Mouse (Mus musculus) adipocyte (in vitro differentiated cells): ENCODE data around the gene Olah.
A peak's percentile ranks its signal among the peaks of the same experiment; 100 is the strongest.
"Not testable (repeated sequence)": the region's sequence is repeated elsewhere in the genome, so short reads cannot be mapped to it uniquely, and the experiment has no call there.

Experiments
- DNase-seq: peaks from one replicate; pipeline ENCODE4 v3.0.0-alpha.2; 2016; ENCODE audit warnings: low spot score

Olah gene

DNA sequence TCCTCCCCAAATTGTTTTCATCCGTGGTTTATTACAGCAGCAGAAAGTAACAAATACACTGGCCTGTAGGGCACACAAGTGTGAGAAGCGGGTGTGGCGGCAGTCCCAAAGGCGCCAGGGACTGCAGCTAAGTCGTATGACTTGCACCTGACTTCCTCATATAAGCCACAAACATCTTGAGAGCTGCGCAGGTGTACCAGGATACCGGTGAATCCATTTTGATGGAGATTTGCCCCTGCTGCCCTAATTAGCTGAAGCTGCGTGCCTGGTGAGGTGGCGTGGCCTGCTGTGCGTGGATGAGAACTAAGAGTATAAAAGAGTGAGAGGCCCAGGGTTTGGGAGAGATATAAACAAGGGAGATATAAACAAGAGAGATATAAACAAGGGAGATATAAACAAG, at the start of gene Olah:
Gene Olah (minus strand): TSS at position 101 of the 400 bp plus-strand sequence.
- not testable (repeated sequence) for DNase-seq

GRCm38 (mm10) chr2:3445984-3446383, 49.0 kb upstream of the Olah start:
- no peak for DNase-seq

GRCm38 (mm10) chr2:3444206-3444605, 47.2 kb upstream of the Olah start:
- DNase-seq: no peak

DNA sequence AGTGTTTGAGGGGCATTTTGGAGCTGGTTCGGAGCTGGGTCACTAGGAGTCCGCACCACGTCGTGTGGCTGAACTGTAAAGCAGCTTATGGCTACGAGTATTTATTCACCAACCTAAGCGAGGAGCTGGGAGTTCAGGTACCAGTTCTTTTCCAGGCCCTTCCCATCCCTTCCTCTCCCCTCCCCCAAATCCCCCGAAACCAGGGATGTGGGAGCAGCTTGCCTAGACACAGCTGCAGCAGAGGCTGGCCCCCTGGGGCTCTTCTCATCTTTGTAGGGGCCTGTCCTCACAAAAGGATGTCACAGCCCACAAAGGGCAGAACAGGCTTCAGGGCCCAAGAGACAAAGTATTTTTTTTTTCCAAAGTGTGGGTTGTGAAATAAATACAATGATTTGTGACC, 40.9 kb upstream of the Olah start:
- no peak for DNase-seq

DNA sequence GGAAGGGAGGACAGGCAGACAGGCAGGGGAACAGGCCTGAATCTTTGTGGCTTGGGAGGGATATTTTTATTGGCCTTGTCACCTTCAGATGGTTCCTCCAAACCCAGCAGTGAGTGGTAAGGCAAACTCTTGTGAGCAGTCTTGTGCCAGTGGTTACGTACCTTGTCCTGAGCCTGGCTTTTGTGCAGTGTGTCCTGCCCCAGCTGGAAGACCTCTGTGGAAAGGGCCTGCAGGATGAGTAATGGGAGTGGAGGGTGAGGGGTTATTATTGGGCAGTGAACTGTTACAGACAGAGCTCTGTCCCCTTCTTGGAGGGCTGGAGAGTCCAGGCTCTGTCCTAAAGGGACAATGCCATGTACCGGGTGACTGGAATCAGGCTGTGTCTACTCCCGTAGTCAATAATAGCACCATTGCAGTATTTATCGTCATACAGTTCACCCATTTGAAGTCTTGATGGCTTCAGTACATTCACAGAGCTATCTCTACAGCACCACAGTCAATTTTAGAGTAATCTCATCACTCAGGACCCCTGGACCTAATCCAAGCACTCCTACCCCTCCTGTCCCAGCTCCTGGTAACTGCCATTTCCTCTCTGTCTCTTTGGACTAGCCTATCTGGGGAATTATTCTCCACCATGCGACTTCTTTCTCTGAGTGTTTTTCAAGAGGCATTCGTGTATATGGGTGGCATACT, 38.5 kb upstream of the Olah start:
- DNase-seq: no peak

- no peak for DNase-seq
These were observed 33.9 kb upstream of the Olah start for GRCm38 (mm10) chr2:3430956-3431355.

DNA sequence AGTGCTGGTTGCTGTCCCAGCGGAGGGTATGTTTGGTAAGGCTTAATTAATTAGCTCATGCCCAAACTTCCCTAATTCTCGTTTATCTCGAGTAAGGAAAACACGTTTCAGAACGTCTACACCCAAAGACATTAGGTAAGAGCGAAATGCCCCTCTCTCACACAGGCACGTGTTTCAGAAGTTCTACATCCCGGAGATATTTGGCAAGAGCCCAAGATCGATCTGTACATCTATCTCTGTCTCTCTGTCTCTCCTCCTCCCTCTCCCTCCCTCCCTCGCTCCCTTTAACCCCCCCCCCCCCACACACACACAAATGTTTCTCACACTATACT, 27.5 kb upstream of the Olah start:
- DNase-seq: no peak

DNA sequence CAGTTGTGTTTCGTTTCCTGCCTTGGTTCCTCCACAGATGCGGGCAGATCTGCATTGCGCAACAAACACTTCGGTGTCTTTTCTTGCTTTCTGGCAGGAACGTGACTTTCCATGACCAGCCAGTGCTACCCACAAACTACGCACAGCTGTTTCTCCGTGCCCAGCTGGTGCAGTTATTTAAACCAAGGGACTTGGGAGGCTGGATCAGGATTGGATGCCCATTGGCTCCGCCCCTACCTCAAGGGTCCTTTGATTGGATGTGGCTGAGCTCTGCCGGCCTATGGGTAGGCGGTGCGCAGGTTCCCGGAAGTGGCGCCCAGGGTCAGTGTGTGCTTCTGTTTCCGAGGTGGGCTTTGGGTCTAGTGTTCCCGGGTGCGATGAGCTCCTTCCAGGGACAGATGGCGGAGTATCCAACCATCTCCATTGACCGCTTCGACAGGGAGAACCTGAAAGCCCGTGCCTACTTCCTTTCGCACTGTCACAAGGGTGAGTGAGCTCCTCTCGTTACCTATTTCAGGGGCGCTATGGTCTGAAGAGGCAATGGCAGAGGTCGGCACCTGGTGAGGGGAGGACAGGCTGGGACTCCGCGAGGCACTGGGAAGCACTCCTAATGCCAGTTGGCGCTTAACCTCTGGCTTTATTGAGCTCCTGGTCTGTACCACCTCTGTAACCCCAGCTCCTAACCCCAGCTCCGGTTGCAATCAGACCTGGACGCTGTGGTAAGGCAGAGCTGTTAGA, 27.0 kb upstream of the Olah start, which contains the start of gene Dclre1c:
Gene Dclre1c (plus strand): TSS at position 291 of the 738 bp plus-strand sequence.
- DNase-seq: peak; percentile 93

DNA sequence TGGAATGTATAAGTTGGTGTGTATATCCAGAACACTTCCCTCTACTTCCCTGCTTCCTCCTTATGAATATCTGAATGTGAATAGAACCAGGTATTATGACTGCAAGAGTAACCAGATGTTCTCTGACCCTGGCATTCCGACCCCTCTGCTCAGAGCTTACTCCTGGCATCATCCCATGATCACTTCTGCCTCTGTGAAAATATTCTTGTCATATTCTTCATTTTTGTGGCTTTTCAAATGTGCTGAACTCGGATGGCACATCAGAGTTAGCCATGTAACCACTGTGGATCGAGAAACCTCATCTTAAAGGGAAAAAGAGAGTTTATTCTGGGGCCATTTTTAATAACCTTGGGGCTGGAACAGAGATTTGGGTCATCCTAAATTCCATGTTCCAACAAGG, 25.5 kb upstream of the Olah start, which contains the start of gene Meig1:
Gene Meig1 (minus strand): TSS at position 101 of the 400 bp plus-strand sequence.
- DNase-seq: no peak

- no peak for DNase-seq
These were observed 23.1 kb upstream of the Olah start for GRCm38 (mm10) chr2:3420157-3420556.

- peak; percentile 89 for DNase-seq
These were observed 21.9 kb upstream of the Olah start for GRCm38 (mm10) chr2:3418883-3419431.

DNA sequence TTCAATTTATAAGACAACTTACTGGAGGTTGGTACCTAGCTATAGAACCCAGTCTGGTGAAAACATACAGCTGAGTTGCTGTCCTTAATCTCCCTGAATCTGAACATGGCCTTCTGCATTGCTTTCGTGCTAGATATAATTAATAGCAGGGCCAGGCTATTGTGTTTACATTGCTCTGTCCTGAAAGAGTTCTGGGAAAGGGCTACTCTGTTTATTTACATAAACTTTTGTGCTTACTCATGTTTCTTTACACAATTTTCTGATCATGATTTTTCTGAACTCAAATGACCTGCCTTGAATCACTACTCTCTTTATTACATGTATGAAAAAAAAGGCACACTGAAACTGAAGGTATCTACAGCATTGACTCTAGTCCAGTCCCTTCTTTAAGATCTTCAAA, 18.7 kb upstream of the Olah start:
- peak; percentile 34 for DNase-seq

GRCm38 (mm10) chr2:3414241-3414640, 17.2 kb upstream of the Olah start:
- DNase-seq: peak; percentile 51

GRCm38 (mm10) chr2:3407756-3408155, 10.7 kb upstream of the Olah start:
- DNase-seq: peak; percentile 39

DNA sequence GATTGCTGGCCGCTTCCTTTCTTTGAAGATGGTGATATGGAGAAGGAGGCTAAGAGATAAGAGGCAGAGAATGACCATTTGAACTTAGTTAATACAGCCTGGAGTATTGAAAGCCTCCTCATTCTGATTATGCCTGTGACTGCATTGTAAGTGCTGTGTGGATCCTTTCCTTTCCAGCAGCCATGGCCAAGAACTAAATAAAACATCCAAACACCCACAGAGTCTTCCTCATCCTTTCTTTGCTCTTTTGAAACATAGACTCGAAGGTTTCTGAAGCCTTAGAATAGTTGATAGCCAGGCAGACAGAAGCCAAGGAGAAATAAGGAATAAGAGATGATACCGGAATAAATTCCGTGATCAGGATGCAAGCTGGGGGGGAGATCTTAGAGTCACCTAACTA, 9.0 kb upstream of the Olah start:
- DNase-seq: no peak

GRCm38 (mm10) chr2:3391945-3392344, 5.1 kb downstream of the Olah start:
- DNase-seq: peak; percentile 12

GRCm38 (mm10) chr2:3387105-3387860, 9.7 kb downstream of the Olah start:
- no peak for DNase-seq

DNA sequence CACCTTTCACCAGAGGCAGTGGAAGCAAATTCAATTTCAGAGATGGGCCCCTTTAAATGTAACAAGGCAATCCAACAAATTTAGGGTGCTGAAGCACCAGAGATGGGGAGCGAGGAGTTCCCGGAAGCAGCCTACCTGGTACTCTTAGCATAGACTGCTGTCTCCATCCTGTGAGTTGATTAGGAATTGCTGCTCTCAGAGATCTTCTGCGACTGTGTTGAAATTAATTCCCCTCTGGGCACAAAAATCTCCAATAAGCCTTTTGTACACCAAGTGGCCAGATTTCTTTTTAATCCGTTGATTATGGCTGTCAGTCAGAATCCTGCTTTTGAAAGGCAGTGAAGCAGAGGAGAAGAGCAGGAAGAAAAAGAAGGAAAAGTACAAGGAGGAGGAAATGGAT, 31.9 kb downstream of the Olah start:
- DNase-seq: no peak

- no peak for DNase-seq
These were observed 35.9 kb downstream of the Olah start for GRCm38 (mm10) chr2:3361067-3361466.

GRCm38 (mm10) chr2:3357887-3358286, 39.1 kb downstream of the Olah start:
- no peak for DNase-seq

DNA sequence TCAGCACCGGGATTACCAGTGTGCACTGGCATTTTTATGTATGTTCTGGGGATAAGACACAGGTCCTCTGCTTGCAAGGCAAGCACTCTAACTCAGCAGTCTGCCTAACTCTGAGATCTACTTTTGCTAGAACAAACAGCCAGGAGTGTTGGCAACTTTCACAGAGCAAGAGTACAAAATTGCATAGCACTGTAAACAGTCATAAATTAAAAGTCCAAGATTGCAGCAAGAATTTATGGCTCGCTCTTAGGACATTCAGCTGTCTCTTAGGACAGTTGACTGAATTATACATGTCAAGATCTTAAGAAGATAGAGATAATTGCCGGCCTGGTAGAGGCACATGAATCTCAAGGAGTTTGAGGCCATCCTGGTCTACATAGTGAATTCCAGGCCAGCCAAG, 40.7 kb downstream of the Olah start:
- DNase-seq: peak; percentile 22

- no peak for DNase-seq
These were observed 41.2 kb downstream of the Olah start for GRCm38 (mm10) chr2:3355793-3356192.

GRCm38 (mm10) chr2:3353160-3353559, 43.9 kb downstream of the Olah start:
- DNase-seq: no peak
